Mouse (Mus musculus): ENCODE results near the gene Cspg4.
"Not testable (repeated sequence)": the region's sequence is repeated elsewhere in the genome, so short reads cannot be mapped to it uniquely, and the experiment has no call there.

Cspg4 gene

GRCm38 (mm10) chr9:56926025-56926360 lies 61.2 kb downstream of the Cspg4 start:
- DNase-seq (ENCODE audit: low read depth, low spot score) = no peak

- no peak for DNase-seq (ENCODE audit: low read depth, low spot score)
These were observed 61.6 kb downstream of the Cspg4 start for GRCm38 (mm10) chr9:56926387-56926786.

GRCm38 (mm10) chr9:56927191-56928012 lies 62.6 kb downstream of the Cspg4 start:
- DNase-seq (ENCODE audit: low read depth, low spot score) = no peak

GRCm38 (mm10) chr9:56928041-56928811 lies 63.4 kb downstream of the Cspg4 start, which contains the start of gene Snx33:
Snx33 (minus strand) TSS chr9:56928371.
- peak; percentile 45 for DNase-seq (ENCODE audit: low read depth, low spot score)

- DNase-seq (ENCODE audit: low read depth, low spot score) = no peak
These were observed 64.7 kb downstream of the Cspg4 start for GRCm38 (mm10) chr9:56929496-56929895.

- DNase-seq (ENCODE audit: low read depth, low spot score) = no peak
These were observed 65.7 kb downstream of the Cspg4 start for GRCm38 (mm10) chr9:56930556-56930955.

GRCm38 (mm10) chr9:56936861-56937222 lies 72.0 kb downstream of the Cspg4 start:
- no peak for DNase-seq (ENCODE audit: low read depth, low spot score)

- DNase-seq (ENCODE audit: low read depth, low spot score) = peak; percentile 87
These were observed 72.7 kb downstream of the Cspg4 start, which contains the start of gene Imp3 for GRCm38 (mm10) chr9:56937223-56938160. Imp3 (plus strand) TSS chr9:56937475.

- DNase-seq (ENCODE audit: low read depth, low spot score) = no peak
These were observed 73.5 kb downstream of the Cspg4 start for GRCm38 (mm10) chr9:56938374-56938773.

- not testable (repeated sequence) for DNase-seq (ENCODE audit: low read depth, low spot score)
These were observed 82.6 kb downstream of the Cspg4 start for GRCm38 (mm10) chr9:56947481-56947880.

- DNase-seq (ENCODE audit: low read depth, low spot score) = not testable (repeated sequence)
These were observed 83.9 kb downstream of the Cspg4 start for GRCm38 (mm10) chr9:56948699-56949098.
